Mouse (Mus musculus): ENCODE measurements around the gene Sfxn5.

The Sfxn5 gene

GRCm38 (mm10) chr6:85363906-85364260 lies 30.7 kb upstream of the Sfxn5 start:
- DNase-seq, result no peak

DNA sequence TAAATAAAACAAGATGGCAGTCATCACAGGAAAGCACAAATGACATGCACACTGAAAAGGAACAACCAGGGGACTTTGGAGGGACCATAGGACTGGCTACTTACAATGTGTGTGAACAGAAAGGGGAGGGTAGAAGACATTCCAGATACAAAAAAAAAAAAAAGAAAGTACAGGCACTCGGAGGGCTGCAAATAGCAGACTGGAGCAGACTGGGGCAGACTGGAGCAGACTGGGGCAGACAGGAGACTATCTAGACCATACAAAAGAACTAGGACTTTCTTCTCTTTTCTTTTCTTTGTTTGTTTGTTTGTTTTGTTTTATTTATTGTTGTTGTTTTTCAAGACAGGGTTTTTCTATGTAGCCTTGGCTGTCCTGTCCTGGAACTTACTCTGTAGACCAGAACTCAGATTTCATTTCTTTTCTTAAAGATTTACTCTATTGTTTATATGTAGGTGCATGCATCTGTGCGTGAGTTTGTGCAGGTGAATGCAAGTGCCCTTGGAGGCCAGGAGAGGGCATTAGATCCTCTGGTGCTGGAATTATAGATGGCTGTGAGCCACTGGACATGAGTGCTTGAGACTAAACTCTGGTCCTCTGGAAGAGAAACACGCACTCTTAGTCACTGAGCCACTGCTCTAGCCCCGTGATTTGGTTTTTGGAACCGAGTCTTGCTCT lies 30.1 kb upstream of the Sfxn5 start:
- DNase-seq, result no peak

- DNase-seq, result no peak
These were observed 29.4 kb upstream of the Sfxn5 start for GRCm38 (mm10) chr6:85362610-85363009.

DNA sequence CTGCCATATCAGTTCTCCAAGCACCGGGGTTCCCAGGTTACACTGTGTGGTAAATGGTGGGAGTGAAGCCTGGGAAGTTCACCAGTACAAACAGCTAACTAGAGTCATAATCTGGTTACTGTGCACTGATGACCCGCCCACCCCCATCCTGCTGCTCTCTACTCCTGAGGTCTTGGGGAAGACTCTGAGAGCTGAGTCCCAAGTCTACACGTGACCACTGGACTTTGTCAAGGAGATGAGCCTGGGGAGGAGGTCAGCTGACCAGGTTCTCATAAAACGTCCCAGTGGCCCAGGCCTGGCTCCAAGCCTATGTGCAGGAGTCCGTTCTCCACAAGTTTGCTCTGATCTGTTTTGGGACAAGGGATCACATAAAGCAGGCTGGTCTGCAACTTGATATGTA lies 27.1 kb upstream of the Sfxn5 start:
- no peak for DNase-seq

DNA sequence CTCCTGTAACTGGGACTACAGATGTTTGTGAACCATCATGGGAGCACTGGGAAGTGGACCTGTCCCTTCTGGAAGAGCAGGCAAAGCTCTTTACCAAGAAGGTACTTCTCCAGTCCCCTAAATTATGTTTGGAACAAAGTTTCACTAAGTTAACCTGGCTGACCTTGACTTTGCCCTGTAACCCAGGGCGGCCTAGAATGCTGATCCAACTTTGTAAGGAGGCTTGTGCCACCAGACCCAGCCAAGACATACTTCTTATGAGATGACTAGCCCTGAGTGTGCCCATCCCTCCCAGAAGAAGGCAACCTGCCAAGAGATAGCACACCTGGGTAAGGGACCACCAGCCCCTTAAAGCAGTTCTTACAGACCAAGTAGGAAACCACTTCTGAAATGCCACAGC lies 25.7 kb upstream of the Sfxn5 start:
- DNase-seq, result no peak

DNA sequence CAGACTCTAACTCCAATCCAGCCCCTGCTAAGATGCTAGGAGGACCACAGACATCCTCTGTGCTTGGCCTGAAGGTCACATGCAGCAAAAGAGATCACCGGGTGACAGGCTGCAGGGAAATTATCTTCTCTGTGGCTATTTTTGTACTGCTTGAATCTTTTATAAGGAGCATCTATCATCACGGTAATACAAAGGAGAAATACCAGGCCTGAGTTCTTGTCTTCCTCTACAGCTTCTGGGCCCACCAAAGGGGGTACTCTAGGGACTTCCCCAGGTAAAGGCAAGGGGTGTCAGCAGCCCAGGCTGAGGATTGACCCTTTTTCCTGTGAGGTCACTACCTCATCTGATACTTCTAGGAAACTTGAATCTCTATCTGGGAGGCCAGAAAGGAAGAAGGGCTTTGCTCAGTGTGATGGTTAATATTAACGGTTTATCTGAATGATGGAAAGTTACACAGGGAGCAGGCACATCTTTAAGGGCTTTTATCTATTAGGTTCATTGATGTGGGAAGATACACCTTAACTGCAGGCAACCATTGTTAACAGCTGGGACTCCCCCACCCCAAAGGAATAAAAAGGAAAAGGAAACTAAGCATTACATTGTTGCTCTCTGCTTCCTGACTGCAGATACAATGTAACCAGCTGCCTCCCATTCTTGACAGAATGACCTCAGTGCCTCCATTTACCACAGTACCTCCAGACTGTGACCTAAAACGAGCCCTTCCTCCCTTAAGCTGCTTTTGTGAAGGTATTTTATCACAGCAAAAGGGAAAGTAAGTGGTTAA lies 23.7 kb upstream of the Sfxn5 start:
- DNase-seq, result no peak

DNA sequence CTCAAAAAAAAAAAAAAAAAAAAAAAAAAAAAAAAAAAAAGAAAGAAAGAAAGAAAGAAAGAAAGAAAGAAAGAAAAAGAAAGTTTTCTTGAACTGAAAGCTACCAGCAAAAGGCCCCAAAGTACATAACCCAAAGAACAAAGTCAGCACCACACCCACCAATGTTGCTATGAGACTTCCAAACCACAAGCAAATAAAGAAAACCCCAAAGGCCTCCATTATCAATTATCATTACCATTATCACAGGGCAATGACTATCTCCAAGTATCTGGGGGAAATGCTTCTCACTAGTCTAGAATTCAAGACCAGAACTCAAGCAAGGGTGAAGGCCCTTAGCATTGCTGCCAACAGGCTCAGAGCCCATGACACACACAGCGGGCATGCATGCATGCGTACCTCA lies 22.5 kb upstream of the Sfxn5 start:
- DNase-seq, result no peak

DNA sequence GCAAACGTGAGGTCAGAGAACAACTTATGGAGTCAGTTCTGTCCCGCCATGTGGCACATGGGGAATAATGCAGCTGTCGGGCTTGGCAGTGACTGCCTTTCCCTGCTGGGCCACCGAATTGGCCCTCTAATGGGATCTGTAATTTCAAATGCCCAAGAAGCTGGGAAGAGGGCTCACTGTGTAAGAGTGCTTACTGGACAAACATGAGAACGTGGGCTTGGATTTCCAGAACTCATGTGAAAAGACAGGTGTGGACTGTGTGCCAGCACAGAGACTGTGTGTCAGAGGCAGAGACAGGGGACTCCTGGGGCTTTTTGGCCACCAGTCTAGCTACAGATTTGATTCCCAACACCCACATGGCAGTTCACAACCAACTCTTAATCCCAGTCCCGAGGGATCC lies 21.5 kb upstream of the Sfxn5 start:
- DNase-seq, result no peak

DNA sequence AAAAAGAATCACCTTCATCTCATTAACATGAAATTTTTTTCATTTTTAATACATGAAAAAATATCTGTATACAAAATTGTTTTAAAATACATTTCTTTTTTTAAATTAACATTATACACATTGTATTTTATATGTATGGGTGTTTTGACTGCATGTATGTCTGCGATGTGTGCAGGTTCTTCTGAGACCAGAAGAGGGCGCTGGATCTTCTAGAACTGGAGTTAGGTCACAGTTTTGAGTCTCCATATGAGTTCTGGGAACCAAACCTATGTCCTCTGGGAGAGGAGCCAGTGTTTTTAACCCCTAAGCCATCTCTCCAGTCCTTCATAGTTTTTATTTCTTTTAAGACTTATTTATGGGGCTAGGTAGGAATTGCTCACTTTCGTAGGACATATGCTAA lies 20.5 kb upstream of the Sfxn5 start:
- no peak for DNase-seq

- no peak for DNase-seq
These were observed 16.9 kb upstream of the Sfxn5 start for GRCm38 (mm10) chr6:85350157-85350556.

- no peak for DNase-seq
These were observed 16.0 kb upstream of the Sfxn5 start for GRCm38 (mm10) chr6:85349246-85349645.

- DNase-seq, result no peak
These were observed 14.9 kb upstream of the Sfxn5 start for GRCm38 (mm10) chr6:85348133-85348532.

GRCm38 (mm10) chr6:85346028-85346634 lies 12.9 kb upstream of the Sfxn5 start:
- peak; percentile 74 to 75 for DNase-seq

DNA sequence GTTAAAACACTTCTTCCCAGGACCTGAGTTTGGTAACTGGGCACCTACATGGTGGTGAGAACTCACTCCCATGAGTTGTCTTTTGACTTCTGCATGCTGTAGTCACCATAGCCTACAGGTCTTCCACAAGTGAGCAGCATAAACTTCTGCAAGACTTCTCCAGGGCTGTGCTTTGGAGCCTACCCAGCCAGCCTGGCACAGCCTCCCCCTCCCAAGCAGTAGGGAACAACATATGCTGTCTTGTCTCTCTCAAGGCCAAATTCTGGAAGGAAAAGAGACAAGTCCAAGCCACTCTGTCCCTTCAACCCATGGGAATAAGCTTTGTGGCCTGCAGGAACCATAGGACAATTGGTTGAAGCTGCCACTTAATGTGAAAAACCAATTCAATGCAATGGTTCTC lies 11.7 kb upstream of the Sfxn5 start:
- no peak for DNase-seq

DNA sequence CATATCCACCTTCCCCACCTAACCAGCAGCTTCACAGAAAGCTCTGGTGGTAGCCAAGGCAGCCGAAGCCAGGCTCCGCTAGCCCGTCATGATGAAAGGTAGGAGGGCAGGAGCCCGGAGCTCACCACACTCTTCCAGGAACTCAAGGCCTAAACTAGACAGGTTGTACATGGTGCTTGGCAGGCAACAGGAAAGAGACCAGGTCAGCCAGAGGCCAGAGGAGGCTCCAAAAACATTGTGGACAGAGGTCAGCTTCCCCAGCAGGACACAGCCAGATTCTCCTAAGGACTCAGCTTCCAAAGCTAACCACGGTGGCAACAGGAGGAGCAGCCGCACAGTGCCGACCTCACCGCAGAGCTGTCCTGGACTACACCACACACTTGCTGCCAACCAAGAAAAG lies 9.8 kb upstream of the Sfxn5 start:
- no peak for DNase-seq

DNA sequence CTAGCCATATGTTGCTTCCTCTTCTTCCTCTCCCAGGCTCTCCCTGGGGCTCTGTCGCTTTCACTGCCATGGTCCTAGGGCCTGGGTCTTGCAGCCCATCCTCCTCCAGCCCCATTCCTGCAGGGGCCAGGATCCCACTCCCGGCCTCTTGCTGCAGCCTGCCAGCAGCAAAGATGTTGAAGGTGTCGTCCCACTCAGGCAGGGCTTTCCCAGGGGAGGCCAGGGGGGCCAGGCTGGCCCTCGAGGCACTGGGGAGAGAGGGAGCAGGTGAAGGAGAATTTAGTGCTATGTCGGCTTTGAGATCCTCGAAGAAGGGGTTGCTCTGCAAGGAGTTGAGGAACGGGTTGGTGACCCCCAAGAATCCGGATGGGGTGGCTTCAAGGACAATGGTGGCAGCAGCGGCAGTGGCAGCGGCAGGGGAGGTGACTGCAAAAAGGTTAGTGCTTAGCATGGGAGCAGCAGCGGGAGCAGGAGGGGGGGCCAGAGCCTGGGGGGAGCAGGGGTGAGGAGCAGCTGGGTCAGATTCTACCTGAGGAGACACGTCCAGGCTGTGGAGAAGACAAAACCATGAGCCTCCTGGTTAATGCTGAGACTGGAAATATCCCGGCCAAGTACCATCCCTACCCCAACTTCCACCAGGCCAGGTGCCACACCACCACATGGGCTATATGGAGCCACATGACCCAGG lies 8.7 kb upstream of the Sfxn5 start:
- no peak for DNase-seq

- no peak for DNase-seq
These were observed 7.0 kb upstream of the Sfxn5 start for GRCm38 (mm10) chr6:85340184-85340583.

GRCm38 (mm10) chr6:85339273-85339901 lies 6.2 kb upstream of the Sfxn5 start:
- peak; percentile 57 to 61 for DNase-seq

- no peak for DNase-seq
These were observed 3.7 kb upstream of the Sfxn5 start for GRCm38 (mm10) chr6:85336944-85337343.

DNA sequence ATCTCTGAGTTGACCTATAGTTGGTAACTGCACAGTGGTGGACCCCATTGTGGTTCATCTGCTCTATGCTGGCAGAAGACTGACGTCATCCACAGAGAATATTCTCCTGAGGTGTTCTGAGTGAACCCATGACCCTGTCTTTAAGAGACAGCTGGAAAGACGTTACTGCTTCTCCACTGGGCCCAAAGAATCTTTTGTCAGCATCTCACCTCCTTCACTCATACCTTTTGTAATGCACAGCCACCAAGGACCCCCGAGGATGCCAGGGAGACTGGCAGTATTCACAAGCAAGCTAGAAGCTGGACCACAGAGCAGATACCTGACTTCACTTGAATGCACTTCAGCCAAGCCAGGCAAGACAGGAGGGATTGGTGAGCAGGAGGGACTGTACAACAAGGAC lies 2.1 kb upstream of the Sfxn5 start:
- no peak for DNase-seq

- DNase-seq, result no peak
These were observed 1.6 kb upstream of the Sfxn5 start for GRCm38 (mm10) chr6:85334851-85335250.

DNA sequence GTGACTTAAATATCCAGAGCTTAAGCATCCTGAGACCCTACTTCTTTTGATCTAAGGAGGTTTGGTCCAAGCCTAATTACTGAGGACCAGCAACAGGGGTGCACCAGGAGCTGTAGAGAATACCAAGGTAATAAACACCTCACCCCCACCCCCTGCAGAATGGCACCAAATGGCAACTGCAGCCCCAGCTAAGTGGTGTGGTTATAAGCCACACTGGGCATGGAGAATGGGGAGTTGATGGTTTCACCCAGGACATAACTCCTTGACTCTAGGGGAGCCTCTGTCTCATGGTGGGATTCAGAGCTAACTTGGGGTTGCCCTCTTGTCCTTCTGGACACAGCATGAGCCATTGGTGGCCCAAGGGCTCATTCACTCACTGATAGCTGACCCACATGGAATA lies 1.0 kb upstream of the Sfxn5 start:
- no peak for DNase-seq

DNA sequence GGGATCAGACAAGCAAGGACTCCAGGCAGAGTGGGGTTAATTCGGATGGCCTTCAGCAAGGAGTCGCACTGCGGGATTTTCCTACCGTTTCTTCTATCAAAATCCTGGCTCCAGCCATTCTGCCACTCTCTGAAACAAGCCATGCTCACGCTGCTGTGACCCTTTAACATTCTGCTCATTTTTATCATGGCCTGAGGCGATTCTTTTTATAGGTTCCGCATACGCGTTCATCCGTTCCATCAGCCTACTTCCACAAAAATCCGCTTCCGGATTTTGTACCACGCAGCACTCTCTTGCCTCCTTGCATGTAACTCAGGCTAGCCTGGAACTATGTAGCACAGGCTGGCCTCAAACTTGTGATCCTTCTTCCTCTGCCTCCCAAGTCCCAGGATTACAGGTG lies 510 bp upstream of the Sfxn5 start:
- no peak for DNase-seq
